Mouse (Mus musculus) cerebellum, postnatal 14 days (tissue): Measurements from ENCODE around the gene Zic1.

ENCODE experiments used
- DNase-seq, 2 experiments: peaks; one replicate each; pipeline ENCODE4 v3.0.0; 2021; ENCODE audit warnings: mixed read lengths in 2 of 2

Zic1 gene

DNA sequence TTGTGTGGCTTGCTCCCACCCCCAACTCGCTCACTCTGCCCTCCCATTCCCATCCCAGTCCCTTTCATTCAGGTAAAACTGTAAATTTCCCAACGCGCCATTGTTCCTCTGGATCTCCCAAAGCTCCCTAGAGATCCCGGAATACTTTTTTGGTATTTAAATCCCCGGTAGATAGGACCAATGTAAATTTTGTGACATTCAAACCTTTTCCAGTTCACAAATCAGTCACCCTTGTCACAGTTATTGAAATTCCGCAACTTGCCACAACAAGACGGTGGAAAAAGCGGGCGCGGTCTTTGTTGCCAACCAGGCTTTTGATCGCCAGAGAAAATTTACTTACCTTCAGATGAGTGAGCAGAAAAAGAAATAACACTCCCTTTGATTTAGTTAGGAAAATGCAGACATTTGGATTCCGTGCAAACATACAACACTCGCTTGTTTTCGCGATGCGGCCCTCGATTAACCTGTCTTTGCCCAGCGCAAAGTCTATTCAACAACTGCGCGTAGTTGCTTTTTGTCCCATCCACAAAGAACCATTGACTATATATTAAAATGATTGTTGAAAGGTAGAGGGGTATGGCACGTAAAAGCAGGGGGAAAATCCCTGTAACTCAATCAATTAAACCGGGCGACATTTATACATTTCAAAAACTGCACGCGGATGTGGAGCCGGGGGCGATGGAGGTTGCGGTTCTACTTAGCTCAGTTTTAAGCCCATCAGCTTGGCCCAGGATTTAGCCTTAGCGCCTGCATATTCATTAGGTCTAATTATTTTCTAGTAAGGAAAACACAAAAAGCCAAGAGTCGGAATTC, 1.6 kb upstream of the Zic1 start:
- DNase-seq: peak; percentile 59 to 66

- DNase-seq: peak; percentile 69 to 75
Observed at GRCm38 (mm10) chr9:91366226-91366998, 802 bp upstream of the Zic1 start.

DNA sequence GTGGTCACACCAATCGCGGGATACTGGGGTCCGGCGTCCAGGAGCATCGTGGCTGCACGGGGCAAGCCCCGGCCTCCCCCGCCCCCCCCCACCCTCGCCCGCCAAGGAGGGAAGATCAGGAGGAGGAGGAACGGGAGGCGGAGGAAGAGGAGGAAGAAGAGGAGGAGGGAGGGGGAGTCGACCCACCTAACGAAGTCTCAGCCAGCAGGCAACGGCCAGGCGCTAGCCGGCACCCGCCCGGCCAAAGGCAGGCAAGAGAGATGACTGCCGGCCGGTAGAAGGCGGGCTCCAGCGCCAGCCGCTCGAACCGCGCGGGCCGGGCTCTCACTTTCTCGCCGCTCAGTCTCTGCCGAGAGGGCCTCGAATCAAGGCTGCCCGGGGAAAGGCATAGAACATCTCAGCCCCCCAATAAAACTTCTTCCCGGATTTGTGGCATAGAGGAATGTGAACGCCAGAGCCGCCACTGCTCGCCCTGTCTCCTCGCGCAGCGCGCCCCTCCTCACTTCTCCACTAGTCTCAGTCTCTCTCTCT, 574 bp downstream of the Zic1 start:
- DNase-seq: peak; percentile 75 to 78

- peak; percentile 75 to 80 for DNase-seq
Observed at GRCm38 (mm10) chr9:91364127-91364970, 1.3 kb downstream of the Zic1 start.

GRCm38 (mm10) chr9:91363814-91364126, 1.8 kb downstream of the Zic1 start:
- DNase-seq: no peak

- DNase-seq: peak; percentile 40 to 52
Observed at GRCm38 (mm10) chr9:91363011-91363730, 2.4 kb downstream of the Zic1 start.

GRCm38 (mm10) chr9:91361856-91362601, 3.6 kb downstream of the Zic1 start, which contains the start of gene Zic4:
Gene Zic4 (plus strand): TSS chr9:91362413.
- DNase-seq: peak; percentile 72 to 75

DNA sequence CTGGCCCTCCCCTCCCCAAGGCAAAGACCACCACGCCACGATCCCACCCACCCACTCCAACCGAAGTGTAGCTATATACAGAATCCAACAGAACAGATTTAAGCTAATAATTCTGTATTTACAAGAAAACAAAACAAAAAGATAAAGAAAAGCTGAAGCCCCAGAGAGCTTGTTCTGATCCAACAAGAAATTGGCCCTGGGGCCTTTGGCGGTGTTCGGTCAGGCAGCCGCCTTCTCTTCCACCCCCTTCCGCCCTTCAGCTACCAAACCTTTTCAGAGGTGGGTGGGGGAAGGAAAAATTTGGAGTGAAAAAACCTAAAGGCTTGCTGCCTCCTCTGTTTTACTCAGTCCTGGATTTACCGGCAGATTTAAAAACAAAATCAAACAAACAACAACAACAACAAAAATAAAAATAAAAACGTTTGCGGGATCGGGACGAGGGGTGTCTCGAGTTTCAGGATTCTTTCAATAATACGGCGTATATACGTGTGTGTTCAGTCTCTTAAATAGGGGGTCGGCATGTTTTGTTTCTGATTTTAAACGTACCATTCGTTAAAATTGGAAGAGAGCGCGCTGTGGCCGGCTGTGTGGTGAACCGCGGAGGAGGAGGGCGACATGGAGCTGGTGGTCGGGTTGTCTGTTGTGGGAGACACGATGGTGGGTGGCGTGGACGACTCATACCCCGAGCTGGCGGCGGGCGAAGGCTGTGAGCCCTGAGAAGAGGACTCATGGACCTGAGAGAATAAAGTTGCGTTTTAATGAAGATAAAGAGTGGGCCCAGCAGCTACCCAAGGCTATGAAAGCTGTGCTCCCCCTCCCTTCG, 4.4 kb downstream of the Zic1 start:
- peak; percentile 65 to 69 for DNase-seq

- DNase-seq: peak; percentile 46 to 62
Observed at GRCm38 (mm10) chr9:91360151-91361032, 5.2 kb downstream of the Zic1 start.

GRCm38 (mm10) chr9:91358851-91359687, 6.5 kb downstream of the Zic1 start:
- DNase-seq: peak; percentile 41 to 62

- DNase-seq: no peak
Observed at GRCm38 (mm10) chr9:91357321-91357720, 8.3 kb downstream of the Zic1 start.

DNA sequence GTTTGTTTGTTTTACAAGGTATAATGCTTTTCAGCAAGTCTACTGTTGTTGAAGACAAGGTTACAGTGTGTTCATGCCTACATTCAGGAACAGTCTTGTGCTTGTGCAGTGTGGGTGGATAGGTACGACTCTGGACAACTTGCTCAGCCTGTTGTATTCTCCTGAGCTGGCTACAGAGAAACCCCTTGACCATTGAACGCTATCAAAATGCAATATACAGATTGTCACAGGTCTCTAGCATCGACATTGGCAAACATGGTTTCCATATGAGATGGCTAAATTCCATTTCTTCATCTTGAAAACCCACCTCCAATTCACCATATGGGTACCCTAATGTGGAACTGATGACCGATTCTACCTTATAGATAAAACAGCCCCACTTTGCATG, 9.3 kb downstream of the Zic1 start:
- DNase-seq: peak in 1 of 2 experiments; percentile 52

- peak; percentile 98 for DNase-seq
Observed at GRCm38 (mm10) chr9:91355629-91356352, 9.8 kb downstream of the Zic1 start.

DNA sequence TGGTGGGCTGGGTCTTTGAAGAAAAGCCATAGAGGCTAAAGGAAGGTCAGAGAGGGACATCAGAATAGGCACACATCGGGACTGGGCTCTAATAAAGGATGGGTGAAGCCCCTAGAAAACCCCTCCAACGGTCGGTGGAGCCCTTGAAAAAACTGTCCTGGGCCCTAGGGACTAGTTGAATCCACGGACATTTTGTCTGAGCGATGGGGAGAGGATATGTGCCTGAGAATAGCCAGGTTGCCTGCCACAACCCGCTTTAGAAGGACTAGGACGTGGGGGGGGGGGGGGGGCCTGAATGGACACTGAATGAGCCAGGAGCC, 10.4 kb downstream of the Zic1 start:
- DNase-seq: no peak

- peak; percentile 69 to 75 for DNase-seq
Observed at GRCm38 (mm10) chr9:91354434-91355269, 11.0 kb downstream of the Zic1 start.

DNA sequence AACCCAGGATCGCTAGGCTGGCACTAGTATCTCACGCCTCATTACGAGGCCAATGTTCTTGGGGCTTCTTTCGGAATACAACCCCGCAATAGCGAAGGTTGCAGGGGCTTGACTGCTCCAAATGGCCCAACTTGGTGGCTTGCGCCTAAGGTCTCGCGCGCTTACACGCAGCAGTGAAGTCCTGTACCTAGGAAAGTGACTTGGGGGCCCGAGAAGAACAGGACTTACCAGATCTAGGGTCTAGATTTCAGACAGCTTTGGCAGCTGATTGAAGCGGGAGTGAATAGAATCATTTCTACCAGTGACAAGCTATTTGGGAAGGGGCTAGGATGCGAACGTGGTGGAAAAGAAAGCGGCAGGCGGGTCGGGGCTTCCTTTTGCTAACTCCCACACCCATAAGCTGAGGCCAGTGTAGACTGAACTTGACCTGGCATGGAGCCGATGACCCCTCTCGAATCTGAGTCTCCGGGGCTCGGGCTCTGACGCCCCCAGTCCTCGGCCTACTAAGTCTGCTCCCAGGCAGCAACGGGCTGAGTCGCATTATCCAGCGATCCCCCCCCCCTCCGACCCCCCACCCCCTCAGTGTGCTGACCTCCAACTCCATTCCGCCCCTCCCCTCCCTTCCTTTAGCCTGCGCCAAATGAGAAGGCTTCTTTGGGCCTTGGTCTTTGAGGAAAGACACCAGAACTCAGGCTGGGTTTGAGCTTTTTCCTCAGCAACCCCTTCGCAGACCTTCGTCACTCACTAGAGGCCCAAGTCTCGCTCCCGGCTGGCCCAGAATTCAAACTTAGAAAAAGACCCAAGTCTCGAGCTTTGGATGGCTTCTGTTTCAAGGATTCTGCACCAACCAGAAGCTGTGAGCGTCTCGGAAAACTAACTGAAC, 11.8 kb downstream of the Zic1 start:
- DNase-seq: peak; percentile 77 to 79
